Mouse (Mus musculus): Measurements from ENCODE around the gene Dcst1.

DNA sequence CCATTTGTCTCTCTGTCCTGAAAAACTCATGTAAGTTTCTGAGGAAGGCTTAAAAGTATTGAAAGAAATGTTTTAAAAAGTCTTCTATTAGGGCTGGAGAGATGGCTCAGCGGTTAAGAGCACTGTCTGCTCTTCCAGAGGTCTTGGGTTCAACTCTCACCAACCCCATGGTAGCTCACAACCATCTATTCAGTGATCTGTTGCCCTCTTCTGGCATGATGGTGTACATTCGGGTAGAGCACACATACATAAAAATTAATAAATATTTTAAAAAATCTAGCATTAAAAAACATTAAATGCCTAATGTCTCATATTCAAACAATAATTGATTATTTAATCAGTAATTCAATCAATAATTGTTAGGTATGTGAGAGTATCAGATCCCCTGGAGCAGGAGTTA, 64.5 kb downstream of the Dcst1 start:
- TF ChIP-seq POLR2A (IDR thresholded peaks at IDR 0.05; ENCODE audit: low read depth, low read length) (no peak), CTCF (IDR thresholded peaks at IDR 0.05; ENCODE audit: borderline replicate concordance, insufficient read depth, low read length) (no peak)

All from embryonic fibroblast, embryonic 13.5 days (primary cell).